Mouse (Mus musculus): ENCODE results near the gene Mindy3. TPM values are rescaled to one million over a fixed set of nuclear protein-coding genes. Genes with fewer than 3 reads are reported as not detected.

Mindy3 gene
- polyA plus RNA-seq, 1 experiment from 2014 or later, result 33.6 TPM

- Histone ChIP-seq H3K27me3 (ENCODE audit: control insufficient read depth, insufficient read depth, low read length) (no peaks in the 10 kb centered on the region), H3K4me3 (ENCODE audit: low read depth, low read length) (no peak overlapping the region), H3K4me2 (replicated peaks; ENCODE audit: low read depth) (no peak overlapping the region), H3K9ac (ENCODE audit: low read length) (no peak overlapping the region), H3K9me3 (ENCODE audit: control insufficient read depth, low read length) (no peaks in the 10 kb centered on the region), H3K27ac (replicated peaks) (no peak overlapping the region), H3K4me1 (replicated peaks; ENCODE audit: control insufficient read depth, insufficient read depth) (no peaks in the 10 kb centered on the region), H3K36me3 (ENCODE audit: control insufficient read depth, insufficient read depth, low read length) (no peaks in the 10 kb centered on the region)
- TF ChIP-seq CTCF (IDR thresholded peaks at IDR 0.05; ENCODE audit: low read depth) (no peak), EP300 (optimal IDR thresholded peaks at IDR 0.05) (no peak)
- DNase-seq (ENCODE audit: low spot score) (no peak), ATAC-seq (ENCODE audit: low FRiP score, low TSS enrichment) (no peak)
- 93% methylated on average over 4 of the region's 4 CpGs for WGBS
Measured at GRCm38 (mm10) chr2:12371401-12371800, 47.9 kb downstream of the Mindy3 start.

GRCm38 (mm10) chr2:12368451-12368850, 50.8 kb downstream of the Mindy3 start:
- Histone ChIP-seq H3K9me3 (ENCODE audit: control insufficient read depth, low read length) (no peaks in the 10 kb centered on the region), H3K36me3 (ENCODE audit: control insufficient read depth, insufficient read depth, low read length) (no peaks in the 10 kb centered on the region; the same call in 1 of the 2 replicates), H3K9ac (ENCODE audit: low read length) (no peak overlapping the region), H3K27me3 (ENCODE audit: control insufficient read depth, insufficient read depth, low read length) (no peaks in the 10 kb centered on the region), H3K4me3 (ENCODE audit: low read depth, low read length) (no peak overlapping the region), H3K4me2 (replicated peaks; ENCODE audit: low read depth) (no peak overlapping the region), H3K27ac (replicated peaks) (no peak overlapping the region), H3K4me1 (replicated peaks; ENCODE audit: control insufficient read depth, insufficient read depth) (no peaks in the 10 kb centered on the region)
- DNase-seq (ENCODE audit: low spot score) (no peak), ATAC-seq (ENCODE audit: low FRiP score, low TSS enrichment) (no peak)
- TF ChIP-seq EP300 (optimal IDR thresholded peaks at IDR 0.05) (no peak), CTCF (IDR thresholded peaks at IDR 0.05; ENCODE audit: low read depth) (no peak)
- 42% methylated on average over 2 of the region's 2 CpGs for WGBS

DNA sequence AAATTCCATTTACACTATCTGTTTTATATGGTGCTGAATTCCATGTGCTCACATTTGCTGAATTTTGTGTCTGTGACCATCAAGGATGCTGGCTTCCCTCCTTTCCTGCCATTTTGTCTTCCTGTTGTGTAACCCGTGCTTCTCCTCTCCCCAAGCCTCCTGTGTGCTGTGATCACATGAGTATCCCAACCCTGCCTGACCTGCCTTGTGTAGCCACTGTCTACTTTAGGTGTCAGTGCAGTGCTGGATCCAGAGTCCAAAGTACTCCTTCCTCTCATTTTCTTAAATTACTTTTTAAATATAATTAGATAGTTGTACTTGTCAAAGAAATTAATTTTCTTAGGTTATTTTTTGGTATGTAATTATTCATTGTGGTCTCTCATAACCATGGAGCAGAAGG, 51.3 kb downstream of the Mindy3 start:
- H3K27me3 ChIP-seq (ENCODE audit: control insufficient read depth, insufficient read depth, low read length), result no peaks in the 10 kb centered on the region
- no peaks in the 10 kb centered on the region for H3K9me3 ChIP-seq (ENCODE audit: control insufficient read depth, low read length)
- H3K4me2 ChIP-seq (replicated peaks; ENCODE audit: low read depth), result no peak overlapping the region
- DNase-seq (ENCODE audit: low spot score) (no peak), ATAC-seq (ENCODE audit: low FRiP score, low TSS enrichment) (no peak)
- no peak overlapping the region for H3K4me3 ChIP-seq (ENCODE audit: low read depth, low read length)
- 63% methylated on average over 1 of the region's 1 CpGs for WGBS
- H3K27ac ChIP-seq (replicated peaks), result no peak overlapping the region
- TF ChIP-seq EP300 (optimal IDR thresholded peaks at IDR 0.05), result no peak
- TF ChIP-seq CTCF (IDR thresholded peaks at IDR 0.05; ENCODE audit: low read depth), result no peak
- no peaks in the 10 kb centered on the region for H3K4me1 ChIP-seq (replicated peaks; ENCODE audit: control insufficient read depth, insufficient read depth)
- no peaks in the 10 kb centered on the region; the same call in 1 of the 2 replicates for H3K36me3 ChIP-seq (ENCODE audit: control insufficient read depth, insufficient read depth, low read length)
- no peak overlapping the region for H3K9ac ChIP-seq (ENCODE audit: low read length)

DNA sequence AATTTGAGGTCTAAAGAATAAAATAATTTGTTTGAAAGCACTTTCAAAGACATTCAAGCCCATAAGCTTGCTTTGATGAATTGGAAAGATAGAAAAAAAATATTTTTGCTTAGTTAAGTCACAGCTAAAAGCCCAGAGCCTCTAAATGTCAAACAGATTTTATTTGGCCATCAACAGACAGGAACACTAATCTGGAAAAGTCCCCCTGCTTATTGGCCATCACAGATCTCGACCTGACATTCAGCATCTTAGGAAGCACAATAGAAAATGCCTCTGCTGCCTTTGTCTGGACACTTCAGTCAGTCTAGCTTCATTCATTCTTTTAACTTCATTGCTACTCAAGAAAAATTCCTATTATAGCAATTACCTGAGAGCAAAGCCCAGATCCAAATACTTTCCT, 58.0 kb downstream of the Mindy3 start:
- Histone ChIP-seq H3K4me1 (replicated peaks; ENCODE audit: control insufficient read depth, insufficient read depth) (no peaks in the 10 kb centered on the region), H3K36me3 (ENCODE audit: control insufficient read depth, insufficient read depth, low read length) (no peaks in the 10 kb centered on the region; the same call in 1 of the 2 replicates), H3K4me2 (replicated peaks; ENCODE audit: low read depth) (no peak overlapping the region), H3K27me3 (ENCODE audit: control insufficient read depth, insufficient read depth, low read length) (no peaks in the 10 kb centered on the region), H3K27ac (replicated peaks) (no peak overlapping the region), H3K9ac (ENCODE audit: low read length) (no peak overlapping the region), H3K9me3 (ENCODE audit: control insufficient read depth, low read length) (no peaks in the 10 kb centered on the region), H3K4me3 (ENCODE audit: low read depth, low read length) (no peak overlapping the region)
- 69% methylated on average over 1 of the region's 1 CpGs for WGBS
- DNase-seq (ENCODE audit: low spot score), result no peak
- TF ChIP-seq EP300 (optimal IDR thresholded peaks at IDR 0.05), result no peak
- no peak for TF ChIP-seq CTCF (IDR thresholded peaks at IDR 0.05; ENCODE audit: low read depth)
- ATAC-seq (ENCODE audit: low FRiP score, low TSS enrichment), result no peak

DNA sequence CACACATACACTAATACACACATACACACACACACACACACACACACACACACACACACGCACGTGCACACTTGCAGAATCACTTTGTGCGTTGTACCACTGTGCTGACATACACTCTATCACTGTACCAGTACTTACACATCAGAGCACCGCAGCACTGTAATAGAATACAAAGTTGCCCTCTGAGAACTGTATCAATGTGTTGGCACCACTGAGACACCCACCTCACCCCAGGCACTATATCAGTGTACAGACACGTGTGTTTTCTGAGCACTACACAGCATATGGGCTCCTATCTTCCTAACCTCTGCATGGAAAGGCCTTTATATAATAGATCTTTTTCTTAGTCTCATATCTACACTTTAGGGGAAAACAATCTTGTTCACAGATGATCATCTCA, 64.4 kb downstream of the Mindy3 start:
- H3K9ac ChIP-seq (ENCODE audit: low read length), result no peak overlapping the region
- H3K36me3 ChIP-seq (ENCODE audit: control insufficient read depth, insufficient read depth, low read length), result 0 out of 2 replicates have a peak, but pooled peaks cover 6% of the 10 kb centered on the region
- H3K4me3 ChIP-seq (ENCODE audit: low read depth, low read length), result no peak overlapping the region
- no peak for DNase-seq (ENCODE audit: low spot score)
- no peak for TF ChIP-seq EP300 (optimal IDR thresholded peaks at IDR 0.05)
- no peak for TF ChIP-seq CTCF (IDR thresholded peaks at IDR 0.05; ENCODE audit: low read depth)
- H3K27me3 ChIP-seq (ENCODE audit: control insufficient read depth, insufficient read depth, low read length), result no peaks in the 10 kb centered on the region
- ATAC-seq (ENCODE audit: low FRiP score, low TSS enrichment), result no peak
- no peaks in the 10 kb centered on the region for H3K9me3 ChIP-seq (ENCODE audit: control insufficient read depth, low read length)
- H3K4me2 ChIP-seq (replicated peaks; ENCODE audit: low read depth), result no peak overlapping the region
- 94% methylated on average over 5 of the region's 5 CpGs for WGBS
- no peak overlapping the region for H3K27ac ChIP-seq (replicated peaks)
- H3K4me1 ChIP-seq (replicated peaks; ENCODE audit: control insufficient read depth, insufficient read depth), result no peaks in the 10 kb centered on the region

GRCm38 (mm10) chr2:12348914-12349313, 70.4 kb downstream of the Mindy3 start:
- DNase-seq (ENCODE audit: low spot score) (no peak), ATAC-seq (ENCODE audit: low FRiP score, low TSS enrichment) (no peak)
- Histone ChIP-seq H3K4me2 (replicated peaks; ENCODE audit: low read depth) (no peak overlapping the region), H3K4me1 (replicated peaks; ENCODE audit: control insufficient read depth, insufficient read depth) (no peaks in the 10 kb centered on the region), H3K9me3 (ENCODE audit: control insufficient read depth, low read length) (no peaks in the 10 kb centered on the region), H3K27ac (replicated peaks) (no peak overlapping the region), H3K9ac (ENCODE audit: low read length) (no peak overlapping the region), H3K36me3 (ENCODE audit: control insufficient read depth, insufficient read depth, low read length) (peaks cover 5% of the 10 kb centered on the region; the same call in 1 of the 2 replicates), H3K4me3 (ENCODE audit: low read depth, low read length) (no peak overlapping the region), H3K27me3 (ENCODE audit: control insufficient read depth, insufficient read depth, low read length) (no peaks in the 10 kb centered on the region)
- TF ChIP-seq EP300 (optimal IDR thresholded peaks at IDR 0.05), result no peak
- no peak for TF ChIP-seq CTCF (IDR thresholded peaks at IDR 0.05; ENCODE audit: low read depth)
- 92% methylated on average over 2 of the region's 2 CpGs for WGBS
